Mouse (Mus musculus): ENCODE data around the gene Myl3. TPM values are rescaled to one million over a fixed set of nuclear protein-coding genes. Genes with fewer than 3 reads are reported as not detected.

The Myl3 gene
- polyA plus RNA-seq, 1 experiment from 2014 or later, result 0.56 TPM

DNA sequence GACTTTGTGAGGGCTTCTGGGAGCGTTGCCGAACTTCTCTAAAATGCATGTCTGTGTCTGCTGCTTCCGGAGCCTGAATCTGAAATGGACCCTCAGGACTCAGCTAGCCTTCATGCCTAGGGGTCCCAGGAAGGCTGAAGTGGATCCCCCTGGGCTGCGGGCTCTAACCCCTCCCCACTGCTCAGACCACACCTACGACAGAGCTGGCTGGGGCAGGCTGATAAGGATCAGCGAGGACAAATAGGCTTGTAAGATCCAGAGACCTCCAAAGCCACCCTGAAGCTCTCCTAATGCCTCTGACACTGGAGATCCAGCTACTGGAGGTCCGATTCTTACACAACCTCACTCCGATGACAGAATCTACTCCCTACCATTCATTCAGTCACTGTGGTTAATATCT, 8.6 kb upstream of the Myl3 start:
- Histone ChIP-seq H3K9me3 (no peaks in the 10 kb centered on the region), H3K4me3 (peak overlapping the region; percentile 41), H3K36me3 (replicated peaks) (no peaks in the 10 kb centered on the region), H3K4me2 (peak overlapping the region; percentile 79), H3K9ac (peak overlapping the region; percentile 17; the same call in 1 of the 2 replicates), H3K27ac (no peak overlapping the region), H3K27me3 (replicated peaks) (peaks cover 31% of the 10 kb centered on the region), H3K4me1 (peaks cover 13% of the 10 kb centered on the region)
- no peak for ATAC-seq (replicated peaks)
- WGBS, result 9% methylated on average over 8 of the region's 8 CpGs

DNA sequence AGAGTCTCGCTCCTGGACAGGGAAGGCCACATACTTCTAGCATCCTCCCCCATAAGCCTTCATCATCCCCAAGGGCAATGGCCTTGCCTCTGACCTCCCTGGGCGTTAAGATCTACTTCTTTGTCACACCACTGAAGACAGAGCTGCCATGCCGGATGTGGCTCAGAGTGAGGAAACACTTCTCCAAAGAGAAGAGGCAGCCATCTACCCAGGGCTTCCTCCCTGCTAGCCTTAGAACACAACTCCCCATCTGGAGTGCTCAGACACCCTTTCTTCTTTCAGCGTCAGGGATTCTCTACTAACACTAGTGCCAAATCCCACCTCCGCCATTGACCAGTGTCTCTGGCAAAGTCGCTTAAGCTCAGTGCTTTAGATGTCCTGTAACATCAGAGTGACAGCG, 7.5 kb upstream of the Myl3 start:
- Histone ChIP-seq H3K27me3 (replicated peaks) (peaks cover 23% of the 10 kb centered on the region), H3K27ac (no peak overlapping the region), H3K9me3 (no peaks in the 10 kb centered on the region), H3K4me3 (no peak overlapping the region), H3K4me1 (peaks cover 13% of the 10 kb centered on the region), H3K4me2 (no peak overlapping the region), H3K36me3 (replicated peaks) (no peaks in the 10 kb centered on the region), H3K9ac (no peak overlapping the region)
- 83% methylated on average over 7 of the region's 7 CpGs for WGBS
- ATAC-seq (replicated peaks), result no peak

DNA sequence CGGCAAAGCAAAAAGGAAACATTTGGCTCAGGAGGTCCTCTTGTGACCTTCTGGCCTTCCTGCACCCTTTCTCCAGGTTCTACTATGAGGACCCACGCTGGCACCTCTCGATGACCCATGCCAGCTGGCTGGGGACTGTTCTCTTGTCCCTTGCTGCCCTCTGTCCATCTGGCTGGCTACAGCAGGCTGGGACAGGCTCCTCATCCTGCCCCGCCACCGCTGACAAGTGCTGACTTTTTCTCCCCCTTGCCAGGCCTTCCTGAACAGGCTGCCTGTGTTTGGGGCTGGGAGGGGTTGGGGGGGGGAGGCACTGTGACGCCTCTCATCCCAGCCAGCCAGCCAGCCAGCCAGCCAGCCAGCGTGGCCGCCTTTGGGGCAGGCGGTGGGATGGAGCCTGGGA, 5.3 kb upstream of the Myl3 start:
- H3K4me1 ChIP-seq, result peaks cover 13% of the 10 kb centered on the region
- WGBS, result 53% methylated on average over 9 of the region's 9 CpGs

DNA sequence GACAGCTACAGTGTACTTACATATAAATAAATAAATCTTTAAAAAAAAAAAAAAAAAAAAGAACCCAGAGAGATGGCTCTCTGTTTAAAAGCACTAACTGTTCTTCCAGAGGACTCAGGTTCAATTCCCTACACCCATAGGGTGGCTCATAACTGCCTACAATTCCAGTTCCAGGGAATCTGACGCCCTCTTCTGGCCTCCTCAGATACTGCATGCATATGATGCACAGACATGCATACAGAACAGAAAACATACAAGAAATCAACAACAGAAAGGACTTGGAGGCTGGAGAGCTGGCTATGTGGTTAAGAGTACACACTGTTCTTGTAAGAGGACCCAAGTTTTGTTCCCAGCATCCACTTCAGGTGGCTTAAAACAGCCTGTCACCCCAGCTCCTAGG, 3.6 kb upstream of the Myl3 start:
- no peak for ATAC-seq (replicated peaks)
- no peak overlapping the region for H3K27ac ChIP-seq
- H3K36me3 ChIP-seq (replicated peaks), result no peaks in the 10 kb centered on the region
- H3K4me1 ChIP-seq, result peaks cover 17% of the 10 kb centered on the region
- WGBS, result 12% methylated on average over 1 of the region's 1 CpGs
- no peaks in the 10 kb centered on the region for H3K9me3 ChIP-seq
- no peak overlapping the region for H3K4me2 ChIP-seq
- H3K9ac ChIP-seq, result no peak overlapping the region
- H3K4me3 ChIP-seq, result no peak overlapping the region
- peaks cover 15% of the 10 kb centered on the region for H3K27me3 ChIP-seq (replicated peaks)

More for the DNA sequence above, 5.3 kb upstream of the Myl3 start:
- Histone ChIP-seq H3K36me3 (replicated peaks) (no peaks in the 10 kb centered on the region), H3K4me2 (no peak overlapping the region), H3K4me3 (no peak overlapping the region), H3K9ac (no peak overlapping the region), H3K27ac (no peak overlapping the region), H3K9me3 (no peaks in the 10 kb centered on the region), H3K27me3 (replicated peaks) (peaks cover 26% of the 10 kb centered on the region)
- no peak for ATAC-seq (replicated peaks)

DNA sequence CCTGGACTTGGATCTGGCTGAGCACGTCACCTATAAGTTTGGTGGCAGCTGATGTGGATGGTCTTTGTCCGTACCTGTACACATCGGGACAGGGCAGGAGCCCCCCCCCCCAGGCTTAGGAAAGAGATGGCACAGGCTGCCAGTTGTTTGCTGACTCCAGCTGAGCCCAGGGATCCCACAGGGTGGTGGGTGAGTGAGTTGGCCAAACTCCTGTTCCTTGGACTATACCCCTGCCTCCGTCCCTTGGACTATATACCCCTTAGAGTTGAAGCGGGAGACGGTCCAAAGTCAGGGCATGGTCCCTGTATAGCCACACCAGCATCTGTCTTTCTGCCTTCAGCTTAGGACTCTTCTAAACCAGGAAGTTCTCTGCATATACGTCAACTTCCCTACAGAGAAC, 1.7 kb upstream of the Myl3 start:
- no peaks in the 10 kb centered on the region for H3K36me3 ChIP-seq (replicated peaks)
- WGBS, result 93% methylated on average over 7 of the region's 7 CpGs
- H3K9ac ChIP-seq, result no peak overlapping the region
- no peak overlapping the region for H3K27ac ChIP-seq
- peaks cover 20% of the 10 kb centered on the region for H3K4me1 ChIP-seq
- ATAC-seq (replicated peaks), result no peak
- no peak overlapping the region for H3K4me3 ChIP-seq
- peaks cover 20% of the 10 kb centered on the region; the same call in 1 of the 2 replicates for H3K27me3 ChIP-seq (replicated peaks)
- no peaks in the 10 kb centered on the region for H3K9me3 ChIP-seq
- H3K4me2 ChIP-seq, result no peak overlapping the region

DNA sequence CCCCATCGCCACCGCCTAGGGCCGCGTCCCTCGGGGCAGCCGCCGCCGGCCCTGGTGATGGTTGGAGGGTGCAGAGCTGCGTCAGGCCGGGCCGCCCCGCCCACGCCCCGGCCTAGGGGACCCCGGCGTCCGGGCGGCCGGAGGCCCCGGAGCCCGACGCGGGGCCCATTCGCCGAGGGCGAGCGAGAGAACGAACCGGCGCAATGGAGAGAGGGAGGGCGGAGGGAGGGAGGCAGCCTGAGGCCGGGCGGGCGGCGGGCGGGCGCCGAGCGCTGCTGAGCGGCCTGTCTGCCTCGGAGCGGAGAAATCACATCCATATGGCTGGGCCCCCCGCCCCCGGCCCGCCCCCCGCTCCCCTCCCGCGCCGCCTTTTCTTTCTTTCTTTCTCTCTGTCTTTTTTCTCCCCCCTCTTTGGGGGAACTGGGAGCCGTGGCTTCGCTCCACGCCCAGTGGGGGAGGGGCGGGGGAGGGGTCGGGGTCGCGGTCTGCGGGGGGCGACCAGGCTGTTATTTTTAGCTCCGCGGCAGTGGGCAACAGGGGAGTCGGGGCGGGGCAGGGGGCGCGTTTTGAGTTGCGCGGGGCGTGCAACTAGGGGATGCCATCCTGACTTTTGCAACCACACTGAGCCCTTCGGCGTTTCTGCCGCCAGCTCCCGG, 762 bp downstream of the Myl3 start:
- Histone ChIP-seq H3K4me1 (peaks cover 20% of the 10 kb centered on the region), H3K4me2 (peak overlapping the region; percentile 98), H3K36me3 (replicated peaks) (no peaks in the 10 kb centered on the region), H3K27me3 (replicated peaks) (peaks cover 23% of the 10 kb centered on the region; the same call in 1 of the 2 replicates), H3K4me3 (peak overlapping the region; percentile 62), H3K27ac (no peak overlapping the region), H3K9me3 (no peaks in the 10 kb centered on the region), H3K9ac (peak overlapping the region; percentile 69)
- under 1% methylated on average over 50 of the region's 71 CpGs for WGBS
- peak; percentile 68 for ATAC-seq (replicated peaks)

DNA sequence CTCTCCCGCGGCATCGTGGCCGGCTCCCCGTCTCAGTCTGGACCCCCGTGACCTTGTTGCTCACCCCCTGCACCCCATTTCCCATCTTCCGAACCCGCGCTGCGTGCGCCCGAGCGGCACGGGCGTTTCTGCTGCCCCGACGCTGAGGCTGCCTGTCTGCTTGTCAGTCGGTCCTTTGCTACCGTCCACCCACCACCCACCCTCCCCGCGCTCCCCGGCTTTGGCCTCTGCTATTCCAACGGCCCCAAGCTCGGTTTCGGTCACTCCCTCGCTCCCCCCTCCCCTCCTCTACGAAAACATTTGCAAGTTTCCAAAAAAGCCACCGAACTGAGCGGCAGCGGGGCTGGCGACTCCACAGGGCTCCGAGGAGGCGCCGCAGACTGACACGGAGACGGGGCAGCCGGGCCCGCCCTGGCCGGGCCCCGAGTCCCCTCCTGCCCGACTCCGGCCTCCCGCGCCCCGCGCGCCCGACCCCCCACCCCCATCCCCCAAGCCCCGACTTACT, 1.3 kb downstream of the Myl3 start:
- Histone ChIP-seq H3K4me3 (peak overlapping the region; percentile 62), H3K27ac (no peak overlapping the region), H3K9ac (peak overlapping the region; percentile 69), H3K27me3 (replicated peaks) (peaks cover 23% of the 10 kb centered on the region; the same call in 1 of the 2 replicates), H3K4me2 (peak overlapping the region; percentile 98), H3K9me3 (no peaks in the 10 kb centered on the region), H3K4me1 (peaks cover 20% of the 10 kb centered on the region), H3K36me3 (replicated peaks) (no peaks in the 10 kb centered on the region)
- WGBS, result under 1% methylated on average over 40 of the region's 49 CpGs
- ATAC-seq (replicated peaks), result peak; percentile 28; the same call in 1 of the 2 replicates

DNA sequence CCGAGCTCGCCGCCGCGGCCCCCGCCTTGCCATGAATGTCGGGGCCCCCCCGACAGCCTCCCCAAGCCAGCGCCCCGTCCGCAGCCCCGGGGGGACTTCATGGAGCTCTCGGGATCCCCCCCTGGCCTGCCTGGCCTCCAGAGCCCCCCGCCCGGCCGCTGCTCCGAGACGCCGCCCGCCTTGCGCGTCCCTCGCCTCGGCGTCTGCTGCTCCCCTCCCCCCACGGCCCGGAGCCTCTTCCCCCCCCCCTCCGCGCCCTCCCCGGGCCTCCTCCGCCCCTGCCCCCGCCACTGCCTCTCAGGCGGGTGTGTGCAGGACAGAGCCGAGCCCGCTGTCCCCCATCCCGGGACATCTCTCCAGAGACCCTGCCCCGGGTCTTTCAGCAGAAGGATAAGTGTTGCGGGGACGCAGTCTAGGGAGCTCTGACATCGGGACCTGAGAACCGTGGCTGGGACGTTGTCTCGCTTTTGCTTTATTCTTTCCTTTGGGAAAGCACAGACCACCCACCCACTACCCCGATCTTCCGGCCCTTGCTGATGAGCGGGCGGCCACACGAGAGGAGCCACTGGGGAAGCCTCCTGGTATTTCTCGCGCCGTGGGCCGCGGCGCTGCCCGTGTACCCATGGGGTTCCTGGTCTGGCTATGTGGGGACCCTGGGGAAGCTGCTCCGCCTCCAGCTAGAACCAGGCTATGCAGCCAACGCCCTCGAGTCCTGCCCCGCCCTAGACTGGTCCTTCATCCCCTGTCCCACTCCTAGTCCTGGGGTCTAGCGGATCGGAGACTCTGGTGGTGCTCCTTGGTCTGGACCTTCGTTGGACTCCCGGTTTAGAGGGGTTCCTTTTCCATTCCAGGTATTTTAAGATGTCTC, 2.0 kb downstream of the Myl3 start:
- no peak overlapping the region for H3K27ac ChIP-seq
- H3K9me3 ChIP-seq, result no peaks in the 10 kb centered on the region
- peak overlapping the region; percentile 69 for H3K9ac ChIP-seq
- no peaks in the 10 kb centered on the region for H3K36me3 ChIP-seq (replicated peaks)
- 4% methylated on average over 45 of the region's 63 CpGs for WGBS
- peak overlapping the region; percentile 98 for H3K4me2 ChIP-seq
- peak; percentile 41; the same call in 1 of the 2 replicates for ATAC-seq (replicated peaks)
- H3K4me3 ChIP-seq, result peak overlapping the region; percentile 62
- H3K4me1 ChIP-seq, result peaks cover 20% of the 10 kb centered on the region
- peaks cover 23% of the 10 kb centered on the region; the same call in 1 of the 2 replicates for H3K27me3 ChIP-seq (replicated peaks)

DNA sequence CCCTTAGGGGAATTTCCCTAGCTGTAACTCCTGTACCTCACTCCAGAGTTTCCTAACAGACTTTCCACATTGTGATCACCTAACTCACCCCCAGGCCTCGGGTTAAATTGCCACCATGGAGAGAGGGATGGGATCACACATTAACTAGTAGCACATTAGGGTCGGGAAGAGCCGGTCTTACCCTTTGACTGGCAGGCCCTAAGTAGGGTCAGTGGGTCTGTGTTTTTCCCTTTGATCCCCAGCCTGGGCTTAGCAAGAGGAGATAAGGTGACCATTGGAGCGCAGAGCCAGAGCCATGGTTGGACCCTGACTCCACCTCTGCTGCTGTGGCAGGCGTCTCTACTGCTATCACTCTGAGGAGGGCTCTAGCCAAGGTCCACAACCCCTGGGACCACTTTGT, 4.1 kb downstream of the Myl3 start:
- H3K27me3 ChIP-seq (replicated peaks), result peaks cover 23% of the 10 kb centered on the region; the same call in 1 of the 2 replicates
- H3K9ac ChIP-seq, result no peak overlapping the region
- WGBS, result 22% methylated on average over 5 of the region's 5 CpGs

DNA sequence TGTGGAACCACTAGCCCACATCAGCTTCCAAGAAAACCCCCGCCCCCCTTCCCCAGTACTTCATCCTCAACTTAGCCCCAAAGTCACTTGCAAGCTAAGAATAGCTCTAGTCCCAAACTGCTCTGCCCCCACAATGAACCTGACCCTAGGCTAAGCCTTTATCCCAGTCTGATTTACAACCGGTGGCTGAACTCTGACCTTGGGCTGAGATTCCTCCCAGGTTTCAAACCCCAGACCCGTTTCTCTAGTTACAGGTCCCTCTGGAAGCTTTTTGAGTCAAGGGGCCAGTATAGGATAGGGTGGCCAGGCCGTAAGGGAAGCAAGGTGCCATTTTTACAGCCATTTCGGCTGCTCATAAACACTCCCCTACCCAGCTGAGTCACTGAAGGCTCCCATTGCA, 4.6 kb downstream of the Myl3 start:
- ATAC-seq (replicated peaks), result no peak
- H3K9me3 ChIP-seq, result no peaks in the 10 kb centered on the region
- 38% methylated on average over 5 of the region's 5 CpGs for WGBS
- H3K36me3 ChIP-seq (replicated peaks), result no peaks in the 10 kb centered on the region
- no peak overlapping the region for H3K9ac ChIP-seq
- no peak overlapping the region for H3K4me2 ChIP-seq
- no peak overlapping the region for H3K4me3 ChIP-seq
- H3K4me1 ChIP-seq, result peaks cover 20% of the 10 kb centered on the region
- H3K27me3 ChIP-seq (replicated peaks), result peaks cover 18% of the 10 kb centered on the region; the same call in 1 of the 2 replicates
- no peak overlapping the region for H3K27ac ChIP-seq

More for the DNA sequence above, 4.1 kb downstream of the Myl3 start:
- no peaks in the 10 kb centered on the region for H3K9me3 ChIP-seq
- no peaks in the 10 kb centered on the region for H3K36me3 ChIP-seq (replicated peaks)
- H3K4me3 ChIP-seq, result no peak overlapping the region
- no peak overlapping the region for H3K4me2 ChIP-seq
- no peak for ATAC-seq (replicated peaks)
- H3K4me1 ChIP-seq, result peaks cover 20% of the 10 kb centered on the region
- no peak overlapping the region for H3K27ac ChIP-seq

DNA sequence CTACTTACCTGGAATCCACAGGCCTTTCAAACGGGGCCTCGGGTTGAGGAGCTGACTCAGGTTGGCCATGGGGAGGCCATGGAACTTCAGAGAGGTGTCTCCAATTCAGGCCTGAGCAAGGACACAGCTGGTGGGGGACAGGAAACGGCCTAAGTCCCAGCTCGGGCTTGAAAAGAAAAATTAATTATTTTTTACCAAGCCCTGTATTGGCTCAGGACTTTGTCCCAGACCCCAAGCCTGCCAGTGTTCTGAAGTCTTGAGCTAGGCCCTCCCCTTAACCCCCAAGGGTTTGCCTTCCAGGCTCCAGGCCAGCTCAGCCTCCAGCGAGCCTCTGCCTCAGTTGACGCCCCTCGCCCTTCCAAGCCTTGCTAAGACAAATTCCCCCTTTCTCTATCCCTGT, 5.3 kb downstream of the Myl3 start, which contains the start of gene Pth1r:
Gene Pth1r, minus strand, starts transcription at position 185 of the 400 bp plus-strand sequence.
- no peaks in the 10 kb centered on the region for H3K9me3 ChIP-seq
- H3K27me3 ChIP-seq (replicated peaks), result peaks cover 16% of the 10 kb centered on the region; the same call in 1 of the 2 replicates
- ATAC-seq (replicated peaks), result no peak
- H3K4me2 ChIP-seq, result no peak within 1 kb of the TSS
- H3K4me1 ChIP-seq, result peaks cover 16% of the 10 kb centered on the region
- H3K4me3 ChIP-seq, result no peak within 1 kb of the TSS
- H3K36me3 ChIP-seq (replicated peaks), result no peaks in the 10 kb centered on the region
- no peak within 1 kb of the TSS for H3K9ac ChIP-seq
- no peak within 1 kb of the TSS for H3K27ac ChIP-seq
- WGBS, result 64% methylated on average over 7 of the region's 7 CpGs

DNA sequence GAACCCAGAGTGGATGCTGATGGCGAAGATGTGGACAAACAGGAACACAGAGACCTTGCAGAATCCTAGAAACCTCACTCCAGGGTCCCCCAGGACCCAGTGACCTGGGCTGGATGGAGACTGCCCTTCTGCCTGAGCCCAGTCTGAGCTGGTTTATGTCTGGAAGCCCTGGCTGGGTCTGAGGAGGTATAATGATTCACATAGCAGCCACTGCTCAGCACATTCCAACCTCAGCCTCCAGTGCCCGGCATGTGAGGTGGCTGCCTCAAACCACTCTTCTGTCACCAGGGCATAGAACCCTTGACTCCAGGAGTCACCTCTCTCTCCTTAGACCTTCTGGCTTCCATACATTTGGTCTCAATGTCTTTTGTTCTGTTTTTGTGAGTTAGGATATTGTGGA, 6.8 kb downstream of the Myl3 start:
- ATAC-seq (replicated peaks), result no peak
- no peaks in the 10 kb centered on the region for H3K9me3 ChIP-seq
- no peak overlapping the region for H3K27ac ChIP-seq
- H3K4me2 ChIP-seq, result no peak overlapping the region
- 82% methylated on average over 2 of the region's 2 CpGs for WGBS
- H3K36me3 ChIP-seq (replicated peaks), result no peaks in the 10 kb centered on the region
- no peak overlapping the region for H3K4me3 ChIP-seq
- peaks cover 16% of the 10 kb centered on the region; the same call in 1 of the 2 replicates for H3K27me3 ChIP-seq (replicated peaks)
- H3K9ac ChIP-seq, result no peak overlapping the region
- H3K4me1 ChIP-seq, result peaks cover 4% of the 10 kb centered on the region
